Mouse (Mus musculus) layer of hippocampus, postnatal 25 days (tissue): ENCODE results near the gene Sumo2. TPM values are rescaled to one million over a fixed set of nuclear protein-coding genes. Genes with fewer than 3 reads are reported as not detected.
"Not testable (repeated sequence)": the region's sequence is repeated elsewhere in the genome, so short reads cannot be mapped to it uniquely, and the experiment has no call there.

ENCODE experiments used
- DNase-seq, 2 experiments: peaks; one replicate each; pipeline ENCODE4 v3.0.0; 2022; ENCODE audit warnings: mixed read lengths in 2 of 2, low spot score in 1 of 2; ENCODE audit errors: extremely low spot score in 1 of 2
- total RNA-seq, 2 experiments: library from RNA; stranded (reverse); gene quantifications; 2 replicates each; pipeline ENCODE4 v1.2.3; 2021

Sumo2 gene
- total RNA-seq, 2 experiments from 2014 or later = 329 to 353 TPM

DNA sequence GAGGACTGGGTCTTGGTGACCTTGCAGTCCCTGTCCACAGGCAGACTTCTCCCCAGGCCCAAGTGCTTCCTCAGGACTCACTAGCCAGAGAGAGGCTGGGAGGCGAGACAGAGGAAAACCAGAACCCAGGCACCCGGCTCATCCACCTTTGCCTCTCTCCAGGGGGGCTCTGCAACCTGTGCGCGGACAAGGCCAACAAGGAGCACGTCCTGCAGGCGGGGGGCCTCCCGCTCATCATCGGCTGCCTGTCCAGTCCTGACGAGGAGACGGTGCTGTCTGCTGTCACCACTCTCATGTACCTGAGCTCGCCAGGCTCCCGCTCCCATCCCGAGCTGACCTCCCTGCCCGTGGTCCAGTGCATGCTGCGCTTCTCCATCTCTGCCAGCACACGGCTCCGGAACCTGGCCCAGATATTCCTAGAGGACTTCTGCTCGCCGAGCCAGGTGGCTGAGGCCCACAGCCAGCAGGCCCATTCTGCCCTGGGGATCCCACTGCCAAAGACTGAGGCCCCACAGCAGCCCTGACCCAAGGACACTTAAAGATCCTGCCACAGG lies 47.4 kb downstream of the Sumo2 start:
- no peak for DNase-seq

GRCm38 (mm10) chr11:115485155-115485554 lies 50.9 kb downstream of the Sumo2 start:
- DNase-seq = no peak

- peak; percentile 86 to 94 for DNase-seq
Measured at GRCm38 (mm10) chr11:115483726-115484125, 52.4 kb downstream of the Sumo2 start.

DNA sequence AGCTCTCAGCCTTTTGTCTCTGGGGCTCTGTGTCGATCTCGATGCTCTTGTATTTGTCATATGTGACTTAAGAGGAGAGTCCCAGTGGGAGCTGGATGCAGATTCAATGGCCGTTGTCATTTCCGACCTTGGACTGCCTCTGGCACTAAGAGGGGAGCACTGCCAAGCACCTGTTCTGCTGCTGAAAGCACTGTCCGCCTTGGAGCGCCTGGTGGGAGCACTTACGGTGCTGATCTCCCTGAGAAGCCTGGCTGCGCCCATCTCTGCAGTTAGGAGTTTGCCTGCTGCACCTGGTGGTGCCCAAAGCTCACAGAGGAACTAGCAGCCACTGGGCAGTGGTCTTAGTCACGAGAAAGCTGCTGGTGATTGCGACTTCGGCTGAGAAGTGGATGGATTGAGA lies 52.8 kb downstream of the Sumo2 start:
- no peak for DNase-seq

DNA sequence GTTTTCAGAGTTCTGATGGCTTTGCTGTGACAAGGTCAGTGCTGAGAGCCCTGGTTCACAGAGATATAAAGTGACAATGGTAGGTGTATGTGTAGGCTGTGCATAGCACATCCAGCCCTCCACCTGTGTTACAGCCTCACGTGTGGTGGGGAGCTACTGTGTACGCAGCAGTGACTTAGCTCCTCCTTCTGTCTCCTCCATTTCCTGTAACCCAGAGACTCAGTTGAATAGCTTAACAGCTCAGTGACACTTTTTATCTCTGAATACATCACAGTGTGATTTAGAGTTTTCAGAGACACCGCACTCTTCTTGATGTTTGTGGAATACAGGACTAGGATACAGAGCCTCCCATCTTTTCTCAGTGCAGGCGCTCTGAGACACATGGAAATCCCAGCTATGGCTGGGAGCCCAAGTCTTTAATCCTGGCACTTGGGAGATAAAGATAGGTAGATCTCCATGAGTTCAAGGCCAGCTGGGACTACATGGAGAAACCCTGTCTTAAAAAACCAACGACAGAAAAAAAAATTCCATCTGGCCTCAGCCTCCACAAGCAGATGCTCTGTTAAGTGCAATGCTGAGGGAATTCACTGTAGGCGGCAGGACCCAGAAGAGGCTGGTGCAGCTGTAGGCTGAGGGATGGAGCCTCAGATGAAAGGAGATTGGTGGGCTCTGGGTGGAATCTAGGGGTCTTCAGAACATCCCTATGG lies 54.4 kb downstream of the Sumo2 start:
- DNase-seq = no peak

DNA sequence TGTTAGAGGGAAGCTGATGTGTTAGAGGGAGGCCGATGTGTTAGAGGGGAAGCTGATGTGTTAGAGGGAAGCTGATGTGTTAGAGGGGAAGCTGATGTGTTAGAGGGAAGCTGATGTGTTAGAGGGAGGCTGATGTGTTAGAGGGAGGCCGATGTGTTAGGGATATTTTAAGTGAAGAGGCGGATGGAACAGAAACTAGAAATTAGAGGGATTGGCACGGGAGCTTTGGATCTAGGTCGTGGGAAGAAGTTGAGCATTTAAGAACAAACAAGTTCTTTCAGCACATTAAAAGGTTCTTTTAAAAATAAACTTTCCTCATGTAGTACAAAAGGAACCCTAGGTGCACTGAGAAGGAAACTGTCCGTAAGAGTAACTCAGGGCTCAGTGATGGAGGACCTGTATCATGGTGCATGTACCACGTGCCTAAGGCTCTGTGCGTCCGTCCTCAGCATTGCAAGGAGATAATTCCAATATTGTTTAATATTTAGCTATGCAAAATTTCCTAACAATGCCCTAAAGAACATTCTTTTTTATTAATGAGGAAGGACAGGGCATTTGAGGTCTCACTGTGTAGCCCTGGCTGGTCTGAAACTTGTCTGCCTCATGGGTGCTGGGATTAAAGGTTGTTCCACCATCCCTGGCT lies 57.7 kb downstream of the Sumo2 start:
- DNase-seq = no peak

DNA sequence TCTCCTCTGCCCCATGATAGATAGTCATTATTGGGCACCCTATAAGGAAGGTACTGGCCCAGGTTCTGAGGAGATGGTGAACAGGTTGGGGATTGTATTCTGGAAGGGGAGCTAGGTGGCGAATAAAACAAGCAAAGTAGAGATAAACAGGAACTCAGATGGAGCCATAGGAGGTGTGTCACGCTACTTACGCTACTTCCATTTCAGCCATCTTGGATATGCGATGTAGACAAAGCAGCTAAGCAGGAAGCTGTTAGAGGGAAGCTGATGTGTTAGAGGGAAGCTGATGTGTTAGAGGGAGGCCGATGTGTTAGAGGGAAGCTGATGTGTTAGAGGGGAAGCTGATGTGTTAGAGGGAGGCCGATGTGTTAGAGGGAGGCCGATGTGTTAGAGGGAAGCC lies 58.7 kb downstream of the Sumo2 start:
- DNase-seq = not testable (repeated sequence)

GRCm38 (mm10) chr11:115476630-115477029 lies 59.4 kb downstream of the Sumo2 start:
- not testable (repeated sequence) for DNase-seq

DNA sequence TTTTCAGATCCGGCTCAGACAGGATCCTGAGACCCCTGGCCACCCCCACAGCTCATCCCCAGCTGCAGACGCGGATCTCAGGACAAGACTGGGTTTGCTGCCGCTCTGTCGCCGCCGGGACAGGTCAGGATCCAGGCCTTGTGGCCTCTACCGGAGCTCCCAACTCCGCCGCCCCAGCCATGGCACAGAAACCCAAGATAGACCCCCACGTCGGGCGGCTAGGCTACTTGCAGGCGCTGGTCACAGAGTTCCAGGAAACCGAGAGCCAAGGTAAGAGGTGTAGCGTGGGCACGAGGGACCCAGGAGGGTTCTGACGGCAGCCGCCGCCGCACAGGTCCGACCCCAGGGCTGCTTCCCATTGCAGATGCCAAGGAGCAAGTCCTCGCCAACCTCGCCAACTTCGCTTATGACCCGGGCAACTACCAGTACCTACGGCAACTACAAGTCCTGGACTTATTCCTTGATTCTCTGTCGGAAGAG lies 60.3 kb downstream of the Sumo2 start:
- no peak for DNase-seq

DNA sequence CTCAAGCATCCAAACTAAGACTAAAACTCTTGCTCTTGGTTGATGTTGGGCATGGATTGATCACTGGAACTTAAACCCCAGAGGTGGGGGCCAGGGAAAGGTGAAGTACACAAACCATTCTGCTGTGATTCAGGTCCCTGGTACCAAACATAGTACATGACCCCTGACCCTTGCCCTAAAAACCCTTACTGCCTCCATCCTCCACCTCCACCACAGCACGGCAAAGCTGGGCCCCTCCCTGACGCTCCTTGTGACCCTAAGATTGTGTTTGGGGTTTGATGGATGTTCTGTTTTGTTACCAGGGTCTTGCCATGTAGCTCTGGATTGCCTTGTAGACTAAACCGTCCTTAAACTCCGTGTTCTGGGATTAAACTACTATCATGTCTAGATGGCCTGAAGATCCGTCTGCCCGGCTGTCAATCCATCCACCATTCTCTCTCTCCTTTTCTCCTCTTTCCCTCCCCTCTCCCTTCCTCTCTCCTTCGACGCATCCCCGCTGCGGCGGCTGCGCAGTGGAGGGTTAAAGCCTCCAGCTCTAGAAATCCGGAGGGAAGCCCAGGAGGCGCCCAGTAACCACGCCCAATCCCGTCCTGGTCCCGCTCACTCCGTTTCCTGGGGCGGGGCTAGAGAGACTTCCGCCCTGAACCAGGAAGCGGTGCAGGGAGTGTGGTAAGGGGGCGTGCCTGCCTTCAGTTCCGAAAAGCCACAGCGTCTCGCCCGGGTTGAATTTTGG lies 60.9 kb downstream of the Sumo2 start, which contains the start of gene Armc7:
TSS of gene Armc7 (plus strand) at position 643 of the 733 bp plus-strand sequence.
- DNase-seq = peak; percentile 75 to 81

DNA sequence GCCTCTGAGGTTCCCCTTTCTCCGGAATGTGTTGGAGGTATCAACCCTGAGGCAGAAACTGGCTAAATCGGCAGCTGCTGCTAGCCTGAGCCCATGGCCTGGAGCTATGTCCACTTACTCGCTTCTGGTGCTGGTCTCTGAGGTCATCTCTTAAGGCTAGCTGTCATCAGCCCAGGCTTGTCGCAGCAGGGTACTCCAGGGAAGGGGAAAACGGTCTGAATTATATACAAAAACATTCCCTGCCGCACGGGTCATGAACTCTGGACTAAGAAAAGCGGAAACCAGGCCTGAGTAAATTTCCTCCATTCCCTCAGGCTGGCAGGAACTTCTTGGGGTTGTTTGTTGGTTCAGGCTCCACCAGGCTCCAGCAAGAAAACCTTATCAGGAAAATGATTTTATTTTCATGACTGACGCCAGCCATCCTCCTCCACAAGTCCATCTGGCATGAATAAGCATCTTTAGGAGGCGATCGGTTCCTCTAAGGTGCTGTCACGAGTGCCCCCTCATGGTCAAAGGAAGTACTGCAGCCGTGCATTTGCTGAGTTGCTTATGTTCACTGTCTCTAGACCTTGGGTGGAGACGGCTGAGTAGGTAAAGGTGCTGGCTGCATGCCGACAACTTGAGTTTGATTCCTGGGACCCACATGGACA lies 62.3 kb downstream of the Sumo2 start:
- DNase-seq = peak; percentile 95 to 99

Other genes with a start within 250 kb of the Sumo2 start
- 10 to 100 TPM; 11.2 to 12.1 TPM for gene Fads6, start 238.6 kb downstream of the Sumo2 start, total RNA-seq
- gene Otop2, start 229.1 kb downstream of the Sumo2 start, total RNA-seq = under 1 TPM in 1 of 2 experiments, not detected in 1; 0.15 TPM
- gene Ush1g, start 214.2 kb downstream of the Sumo2 start, total RNA-seq = under 1 TPM; 0.31 to 0.59 TPM
- under 1 TPM in 1 of 2 experiments, not detected in 1; 0.17 TPM for gene Otop3, start 201.5 kb downstream of the Sumo2 start, total RNA-seq
- gene Hid1, start 168.5 kb downstream of the Sumo2 start, total RNA-seq = 100 to 1,000 TPM in 1 of 2 experiments, 10 to 100 TPM in 1; 98.8 to 107 TPM
- 10 to 100 TPM; 21.7 to 22.8 TPM for gene Cdr2l, start 154.4 kb downstream of the Sumo2 start, total RNA-seq
- 100 to 1,000 TPM; 102 to 103 TPM for gene Mrpl58, start 132.5 kb downstream of the Sumo2 start, total RNA-seq
- gene Atp5h, start 116.3 kb downstream of the Sumo2 start, total RNA-seq = 100 to 1,000 TPM; 459 to 515 TPM
- 10 to 100 TPM; 65.4 to 74.6 TPM for gene Kctd2, start 116.1 kb downstream of the Sumo2 start, total RNA-seq
- not detected for gene Trim80, start 95.7 kb downstream of the Sumo2 start, total RNA-seq
- gene Slc16a5, start 73.8 kb downstream of the Sumo2 start, total RNA-seq = not detected
- 10 to 100 TPM in 1 of 2 experiments, 1 to 10 TPM in 1; 9.3 to 10.3 TPM for gene Armc7, start 60.6 kb downstream of the Sumo2 start, total RNA-seq
- gene Nt5c, start 44.4 kb downstream of the Sumo2 start, total RNA-seq = 10 to 100 TPM; 68.8 to 70.4 TPM
- 100 to 1,000 TPM; 134 to 165 TPM for gene Jpt1, start 21.9 kb downstream of the Sumo2 start, total RNA-seq
- 10 to 100 TPM; 44.5 to 44.9 TPM for gene Nup85, start 28.2 kb upstream of the Sumo2 start, total RNA-seq
- gene Mrps7, start 67.6 kb upstream of the Sumo2 start, total RNA-seq = 10 to 100 TPM; 49.6 to 59.0 TPM
- gene Gga3, start 67.8 kb upstream of the Sumo2 start, total RNA-seq = 10 to 100 TPM; 60.0 to 75.4 TPM
- gene Mif4gd, start 76.7 kb upstream of the Sumo2 start, total RNA-seq = 10 to 100 TPM; 21.7 to 23.7 TPM
- 10 to 100 TPM; 56.2 to 61.6 TPM for gene Slc25a19, start 92.0 kb upstream of the Sumo2 start, total RNA-seq
- gene Grb2, start 172.3 kb upstream of the Sumo2 start, total RNA-seq = 100 to 1,000 TPM; 188 to 210 TPM
- 10 to 100 TPM; 44.5 to 51.1 TPM for gene Tmem94, start 229.2 kb upstream of the Sumo2 start, total RNA-seq